Mouse (Mus musculus) ovary, postnatal 36 days (tissue): ENCODE data around the gene Srsf2.
"Not testable (repeated sequence)": the region's sequence is repeated elsewhere in the genome, so short reads cannot be mapped to it uniquely, and the experiment has no call there.

ENCODE experiments used
- DNase-seq: peaks from one replicate; pipeline ENCODE4 v3.0.0; 2022; ENCODE audit warnings: low spot score, mixed read lengths

The Srsf2 gene

GRCm38 (mm10) chr11:116852291-116852890, 503 bp downstream of the Srsf2 start, which contains the start of gene Mfsd11:
Gene Mfsd11 (plus strand): TSS chr11:116852440.
- DNase-seq: peak; percentile 81

GRCm38 (mm10) chr11:116851576-116852290, 1.2 kb downstream of the Srsf2 start:
- no peak for DNase-seq

- no peak for DNase-seq
These were observed 1.9 kb downstream of the Srsf2 start for GRCm38 (mm10) chr11:116850833-116851477.

GRCm38 (mm10) chr11:116850085-116850484, 2.8 kb downstream of the Srsf2 start:
- DNase-seq: no peak

- DNase-seq: no peak
These were observed 3.3 kb downstream of the Srsf2 start for GRCm38 (mm10) chr11:116849587-116849986.

- not testable (repeated sequence) for DNase-seq
These were observed 4.1 kb downstream of the Srsf2 start for GRCm38 (mm10) chr11:116848877-116849178.

- DNase-seq: no peak
These were observed 4.6 kb downstream of the Srsf2 start for GRCm38 (mm10) chr11:116848086-116848876.

- DNase-seq: no peak
These were observed 5.5 kb downstream of the Srsf2 start for GRCm38 (mm10) chr11:116847187-116848085.

GRCm38 (mm10) chr11:116846593-116847181, 6.2 kb downstream of the Srsf2 start:
- DNase-seq: no peak

GRCm38 (mm10) chr11:116843261-116844233, 9.3 kb downstream of the Srsf2 start, which contains the start of the genes Mettl23 and Jmjd6:
Gene Mettl23 (plus strand): TSS chr11:116843278.
Gene Jmjd6 (minus strand): TSS chr11:116843449.
- peak; percentile 97 for DNase-seq

- peak; percentile 70 for DNase-seq
These were observed 10.2 kb downstream of the Srsf2 start for GRCm38 (mm10) chr11:116842531-116843260.

GRCm38 (mm10) chr11:116840748-116841147, 12.1 kb downstream of the Srsf2 start:
- DNase-seq: no peak

- no peak for DNase-seq
These were observed 13.3 kb downstream of the Srsf2 start for GRCm38 (mm10) chr11:116839601-116840000.

- DNase-seq: no peak
These were observed 14.0 kb downstream of the Srsf2 start for GRCm38 (mm10) chr11:116838936-116839335.

- DNase-seq: no peak
These were observed 15.5 kb downstream of the Srsf2 start for GRCm38 (mm10) chr11:116837441-116837840.

GRCm38 (mm10) chr11:116836283-116836682, 16.6 kb downstream of the Srsf2 start:
- DNase-seq: no peak

- no peak for DNase-seq
These were observed 17.9 kb downstream of the Srsf2 start for GRCm38 (mm10) chr11:116834954-116835353.

GRCm38 (mm10) chr11:116832172-116832685, 20.7 kb downstream of the Srsf2 start:
- DNase-seq: no peak
